Mouse (Mus musculus) neural tube, embryonic 11.5 days (tissue): ENCODE data around the gene Bmp6. TPM values are rescaled to one million over a fixed set of nuclear protein-coding genes. Genes with fewer than 3 reads are reported as not detected.

Source experiments
- ATAC-seq: fragments of 200-750 bp; cut with Nextera tagmentation; 2 replicates; pipeline ENCODE4 v1.8.0; 2017; ENCODE audit warnings: moderate number of reproducible peaks, mild to moderate bottlenecking, moderate TSS enrichment, moderate library complexity; ENCODE audit not compliant: insufficient read depth, low FRiP score, low TSS enrichment
- DNase-seq: peaks from one replicate; pipeline ENCODE4 v3.0.0-alpha.2; 2015; ENCODE audit warnings: low spot score
- H3K27ac ChIP-seq: fragments of 300-500 bp; sonication (generic); 2 replicates; pipeline ENCODE4 v1.5.1; 2014; ENCODE audit warnings: low read depth, mild to moderate bottlenecking, low read length
- H3K27me3 ChIP-seq: fragments of 300-500 bp; sonication (generic); 2 replicates; pipeline ENCODE4 v1.6.1; 2014; ENCODE audit warnings: mild to moderate bottlenecking, low read length, mixed read lengths; ENCODE audit not compliant: control insufficient read depth, insufficient read depth
- H3K36me3 ChIP-seq: fragments of 300-500 bp; sonication (generic); 2 replicates; pipeline ENCODE4 v1.6.1; 2014; ENCODE audit warnings: mild to moderate bottlenecking, low read length, moderate library complexity, mixed read lengths; ENCODE audit not compliant: control insufficient read depth, insufficient read depth
- H3K4me1 ChIP-seq: fragments of 300-500 bp; sonication (generic); 2 replicates; pipeline ENCODE4 v1.6.1; 2014; ENCODE audit warnings: low read length, mixed read lengths; ENCODE audit not compliant: control insufficient read depth, insufficient read depth
- H3K4me2 ChIP-seq: fragments of 300-500 bp; sonication (generic); 2 replicates; pipeline ENCODE4 v1.6.1; 2014; ENCODE audit warnings: low read depth, mild to moderate bottlenecking, moderate library complexity
- H3K4me3 ChIP-seq: fragments of 300-500 bp; sonication (generic); 2 replicates; pipeline ENCODE4 v1.5.1; 2014; ENCODE audit warnings: low read depth, low read length
- H3K9ac ChIP-seq: fragments of 300-500 bp; sonication (generic); 2 replicates; pipeline ENCODE4 v1.6.1; 2014; ENCODE audit warnings: mild to moderate bottlenecking, low read length
- H3K9me3 ChIP-seq: fragments of 300-500 bp; sonication (generic); 2 replicates; pipeline ENCODE4 v1.6.1; 2016; ENCODE audit warnings: low read length; ENCODE audit not compliant: control insufficient read depth
- WGBS: fragments of 180-500 bp; shearing (Covaris S2); extraction: QIAGEN DNeasy Blood & Tissue Kit; methylation state at CpG from one replicate; pipeline ENCODE4 v1.1.7; 2014; 5-methylcytosine and 5-hydroxymethylcytosine counted together
- polyA plus RNA-seq: library from polyadenylated mRNA; unstranded; fragments of >200 nt; fragmentation: Nextera tagmentation; extraction: Ambion mirVana; gene quantifications from 2 replicates; pipeline ENCODE4 v1.2.1, GENCODE M21; 2014

The Bmp6 gene
- polyA plus RNA-seq, 1 experiment from 2014 or later: 2.2 TPM

DNA sequence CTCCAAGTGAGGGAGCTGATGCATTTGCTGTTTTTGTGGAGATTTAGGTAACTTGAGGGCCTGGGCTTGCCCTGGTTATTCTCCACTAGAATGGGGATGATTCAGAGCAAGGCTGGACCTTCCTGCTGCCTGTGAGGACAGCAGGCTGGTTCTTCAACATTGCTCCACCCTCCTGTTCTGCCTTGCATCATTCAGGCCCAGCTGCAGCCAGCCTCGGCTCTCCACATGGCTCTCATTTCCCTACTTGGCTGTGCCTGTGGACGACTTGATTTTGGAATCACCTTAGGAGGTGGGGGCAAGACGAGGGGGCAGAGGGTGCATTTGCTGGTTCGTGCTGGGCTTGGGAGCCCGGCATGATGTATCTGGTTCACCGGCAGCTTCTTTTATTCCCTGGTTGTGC, 53.8 kb downstream of the Bmp6 start:
- no peak for DNase-seq
- H3K27me3 ChIP-seq: no peaks in the 10 kb centered on the region
- H3K9ac ChIP-seq: no peak overlapping the region
- no peak overlapping the region for H3K4me3 ChIP-seq
- no peaks in the 10 kb centered on the region for H3K9me3 ChIP-seq
- no peak overlapping the region for H3K4me2 ChIP-seq
- H3K36me3 ChIP-seq: no peaks in the 10 kb centered on the region
- 75% methylated on average over 6 of the region's 6 CpGs for WGBS
- no peaks in the 10 kb centered on the region for H3K4me1 ChIP-seq
- ATAC-seq: no peak
- no peak overlapping the region for H3K27ac ChIP-seq

DNA sequence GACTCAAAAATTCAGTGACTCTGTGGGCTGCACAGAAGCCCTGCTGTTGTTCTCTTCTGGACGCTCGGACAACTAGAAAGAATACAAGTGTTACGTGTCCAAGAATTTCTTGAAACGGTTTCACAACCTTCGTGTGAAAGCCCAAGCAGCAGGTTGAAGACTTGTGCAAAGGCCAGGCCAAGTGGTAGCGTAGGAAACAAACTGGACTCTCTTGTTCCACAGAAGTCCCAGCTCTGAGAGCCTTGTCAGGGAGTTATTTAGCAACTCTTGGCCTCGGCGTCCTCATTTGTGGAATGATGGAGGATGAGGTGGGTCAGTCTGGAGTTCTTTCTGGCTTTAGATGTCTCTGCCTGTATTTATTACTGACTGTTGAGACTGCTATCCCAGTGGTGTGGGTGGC, 55.8 kb downstream of the Bmp6 start:
- WGBS: 93% methylated on average over 8 of the region's 8 CpGs
- H3K9ac ChIP-seq: no peak overlapping the region
- no peaks in the 10 kb centered on the region for H3K36me3 ChIP-seq
- no peaks in the 10 kb centered on the region for H3K9me3 ChIP-seq
- no peak overlapping the region for H3K4me2 ChIP-seq
- no peak overlapping the region for H3K4me3 ChIP-seq
- H3K4me1 ChIP-seq: no peaks in the 10 kb centered on the region
- ATAC-seq (no peak), DNase-seq (no peak)
- H3K27ac ChIP-seq: no peak overlapping the region
- H3K27me3 ChIP-seq: no peaks in the 10 kb centered on the region

DNA sequence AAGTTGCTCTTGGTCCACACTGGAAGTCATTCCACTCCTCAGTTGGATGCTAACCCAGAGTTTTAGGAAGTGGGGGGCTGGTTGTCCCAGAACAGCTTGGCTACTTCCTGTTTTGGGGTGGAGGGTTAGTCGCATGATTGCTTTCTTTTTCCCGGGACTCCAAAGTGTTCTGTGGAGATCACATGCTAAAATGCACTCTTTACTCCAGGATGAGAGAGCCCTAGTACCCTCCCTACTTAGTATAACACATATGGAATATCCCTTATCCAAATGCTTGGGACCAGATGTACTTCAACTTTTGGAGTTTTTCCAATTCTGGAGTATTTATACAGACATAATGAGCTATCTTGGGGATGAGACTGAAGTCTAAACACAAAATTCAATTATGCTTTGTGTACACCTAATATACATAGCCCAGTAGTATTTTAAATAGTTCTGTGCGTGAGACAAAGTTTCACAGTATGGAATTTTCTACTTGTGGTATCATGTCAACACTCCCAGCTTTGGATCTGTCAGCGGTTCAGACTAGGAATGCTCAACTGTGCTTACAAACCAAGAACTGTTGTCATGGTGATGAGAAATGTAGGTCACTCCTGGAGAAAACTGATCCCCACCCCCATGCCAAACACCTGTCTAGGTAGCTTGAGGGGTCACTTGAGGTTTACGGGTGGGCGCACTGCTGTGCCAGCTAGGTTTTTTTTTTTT, 62.9 kb downstream of the Bmp6 start:
- Histone ChIP-seq H3K9ac (no peak overlapping the region), H3K4me2 (no peak overlapping the region), H3K27me3 (no peaks in the 10 kb centered on the region), H3K4me1 (no peaks in the 10 kb centered on the region; the same call in 1 of the 2 replicates), H3K27ac (no peak overlapping the region), H3K36me3 (no peaks in the 10 kb centered on the region), H3K4me3 (no peak overlapping the region), H3K9me3 (no peaks in the 10 kb centered on the region)
- ATAC-seq: no peak
- DNase-seq: no peak
- 77% methylated on average over 6 of the region's 6 CpGs for WGBS

DNA sequence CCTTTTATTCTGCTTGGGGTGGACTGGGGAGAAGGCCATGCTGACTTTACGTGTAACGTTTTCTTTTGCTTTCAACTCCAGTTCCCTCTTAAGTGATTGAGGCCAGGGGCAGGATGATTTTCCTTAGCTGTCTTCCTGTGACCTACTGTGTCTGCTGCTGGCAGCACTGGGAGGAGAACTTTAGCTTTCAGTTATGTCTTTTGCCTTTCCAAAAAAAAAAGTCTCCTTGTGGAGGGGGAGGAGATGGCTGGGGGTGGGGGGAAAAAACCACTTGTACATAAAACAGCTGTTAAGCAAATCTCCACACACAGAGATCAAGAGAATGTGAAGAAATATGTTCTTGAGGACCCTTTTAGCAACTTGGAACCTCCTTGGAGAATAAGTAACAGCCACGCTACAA, 63.7 kb downstream of the Bmp6 start:
- H3K9ac ChIP-seq: no peak overlapping the region
- ATAC-seq (no peak), DNase-seq (no peak)
- H3K27me3 ChIP-seq: no peaks in the 10 kb centered on the region
- 59% methylated on average over 3 of the region's 3 CpGs for WGBS
- H3K4me3 ChIP-seq: no peak overlapping the region
- H3K36me3 ChIP-seq: no peaks in the 10 kb centered on the region
- H3K4me2 ChIP-seq: no peak overlapping the region
- no peaks in the 10 kb centered on the region for H3K9me3 ChIP-seq
- no peak overlapping the region for H3K27ac ChIP-seq
- no peaks in the 10 kb centered on the region; the same call in 1 of the 2 replicates for H3K4me1 ChIP-seq

DNA sequence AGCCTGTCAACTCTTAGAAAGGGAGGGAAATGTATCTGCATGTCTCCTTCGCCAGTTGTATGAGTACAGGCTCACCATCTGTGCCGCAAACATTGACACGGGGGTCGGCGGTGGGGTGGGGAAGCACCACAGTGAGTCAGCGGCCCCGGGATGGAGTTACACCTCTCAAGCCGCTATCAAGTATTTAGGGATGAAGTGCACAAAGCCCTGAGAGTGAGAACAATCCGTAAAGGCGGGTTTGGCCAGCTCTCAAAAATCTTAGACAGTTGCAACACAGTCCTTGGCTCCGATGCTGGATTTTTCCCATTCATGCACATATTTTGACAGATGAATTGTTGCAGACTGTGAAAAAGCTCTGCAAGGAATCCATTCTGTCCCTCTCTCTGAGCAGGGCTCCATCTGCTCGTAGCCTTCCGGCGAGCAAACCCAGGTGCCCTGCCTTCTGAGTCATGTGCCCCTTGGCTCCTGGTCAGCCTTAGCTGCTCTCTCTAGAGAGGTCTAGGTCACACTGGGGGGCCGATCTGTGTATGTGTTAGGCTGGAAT, 65.5 kb downstream of the Bmp6 start:
- H3K9me3 ChIP-seq: no peaks in the 10 kb centered on the region
- ATAC-seq (no peak), DNase-seq (peak; percentile 16)
- H3K36me3 ChIP-seq: no peaks in the 10 kb centered on the region
- no peaks in the 10 kb centered on the region; the same call in 1 of the 2 replicates for H3K4me1 ChIP-seq
- no peak overlapping the region; the same call in 1 of the 2 replicates for H3K27ac ChIP-seq
- H3K4me2 ChIP-seq: no peak overlapping the region
- no peak overlapping the region for H3K4me3 ChIP-seq
- no peaks in the 10 kb centered on the region for H3K27me3 ChIP-seq
- WGBS: 31% methylated on average over 15 of the region's 15 CpGs
- H3K9ac ChIP-seq: no peak overlapping the region

DNA sequence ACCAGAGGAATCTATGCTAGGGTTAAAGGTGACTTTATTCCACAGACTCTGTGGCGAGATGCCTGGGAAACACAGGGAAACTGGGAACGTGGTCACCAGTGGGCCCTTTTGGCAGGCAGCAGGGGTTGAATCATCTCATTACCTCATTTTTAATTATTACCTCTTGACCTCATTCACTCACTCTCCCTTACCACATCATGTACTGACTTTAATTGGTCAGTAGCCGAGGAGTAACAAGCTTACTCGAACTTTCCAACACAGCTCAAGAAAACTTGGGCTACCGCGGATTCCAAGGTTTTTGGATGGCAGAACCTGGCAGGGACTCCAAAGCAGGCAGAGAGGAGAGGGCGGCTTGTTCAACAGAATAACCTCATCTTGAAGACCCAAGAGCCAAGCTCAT, 74.9 kb downstream of the Bmp6 start:
- Histone ChIP-seq H3K9ac (no peak overlapping the region), H3K36me3 (no peaks in the 10 kb centered on the region), H3K4me3 (no peak overlapping the region), H3K27ac (no peak overlapping the region), H3K4me1 (no peaks in the 10 kb centered on the region), H3K27me3 (no peaks in the 10 kb centered on the region), H3K4me2 (no peak overlapping the region), H3K9me3 (no peaks in the 10 kb centered on the region)
- 91% methylated on average over 7 of the region's 7 CpGs for WGBS
- DNase-seq (no peak), ATAC-seq (no peak)

- H3K27ac ChIP-seq: no peak overlapping the region
- ATAC-seq (no peak), DNase-seq (no peak)
- no peak overlapping the region for H3K4me2 ChIP-seq
- no peaks in the 10 kb centered on the region for H3K9me3 ChIP-seq
- H3K4me3 ChIP-seq: no peak overlapping the region
- H3K4me1 ChIP-seq: no peaks in the 10 kb centered on the region
- H3K9ac ChIP-seq: no peak overlapping the region
- H3K36me3 ChIP-seq: no peaks in the 10 kb centered on the region
- H3K27me3 ChIP-seq: no peaks in the 10 kb centered on the region
- WGBS: 83% methylated on average over 5 of the region's 5 CpGs
These were observed 77.6 kb downstream of the Bmp6 start for GRCm38 (mm10) chr13:38422491-38422890.

- Histone ChIP-seq H3K27ac (no peak overlapping the region), H3K27me3 (no peaks in the 10 kb centered on the region), H3K9me3 (no peaks in the 10 kb centered on the region), H3K4me1 (no peaks in the 10 kb centered on the region), H3K4me2 (no peak overlapping the region), H3K4me3 (no peak overlapping the region), H3K9ac (no peak overlapping the region), H3K36me3 (no peaks in the 10 kb centered on the region)
- ATAC-seq (no peak), DNase-seq (no peak)
- WGBS: 65% methylated on average over 6 of the region's 6 CpGs
These were observed 80.4 kb downstream of the Bmp6 start for GRCm38 (mm10) chr13:38425294-38425693.

- Histone ChIP-seq H3K36me3 (no peaks in the 10 kb centered on the region), H3K4me3 (no peak overlapping the region), H3K9ac (no peak overlapping the region), H3K4me1 (no peaks in the 10 kb centered on the region), H3K9me3 (no peaks in the 10 kb centered on the region), H3K4me2 (no peak overlapping the region), H3K27ac (no peak overlapping the region), H3K27me3 (no peaks in the 10 kb centered on the region)
- ATAC-seq (no peak), DNase-seq (no peak)
- 66% methylated on average over 8 of the region's 8 CpGs for WGBS
These were observed 84.8 kb downstream of the Bmp6 start for GRCm38 (mm10) chr13:38429671-38430070.
